Mouse (Mus musculus) bone marrow, adult 2 months (tissue): Measurements from ENCODE around the gene Cpox.

Source experiments
- CTCF ChIP-seq: fragments of 200-500 bp; IDR thresholded peaks from 2 replicates; pipeline ENCODE4 v1.5.1; 2011; ENCODE audit warnings: low read length, control low read depth; ENCODE audit not compliant: control insufficient read depth, insufficient read depth
- POLR2A ChIP-seq: fragments of 200-500 bp; IDR thresholded peaks from 2 replicates; pipeline ENCODE4 v1.6.1; 2011; ENCODE audit warnings: low read depth, mild to moderate bottlenecking, control low read depth, low read length, borderline replicate concordance; ENCODE audit not compliant: control insufficient read depth

DNA sequence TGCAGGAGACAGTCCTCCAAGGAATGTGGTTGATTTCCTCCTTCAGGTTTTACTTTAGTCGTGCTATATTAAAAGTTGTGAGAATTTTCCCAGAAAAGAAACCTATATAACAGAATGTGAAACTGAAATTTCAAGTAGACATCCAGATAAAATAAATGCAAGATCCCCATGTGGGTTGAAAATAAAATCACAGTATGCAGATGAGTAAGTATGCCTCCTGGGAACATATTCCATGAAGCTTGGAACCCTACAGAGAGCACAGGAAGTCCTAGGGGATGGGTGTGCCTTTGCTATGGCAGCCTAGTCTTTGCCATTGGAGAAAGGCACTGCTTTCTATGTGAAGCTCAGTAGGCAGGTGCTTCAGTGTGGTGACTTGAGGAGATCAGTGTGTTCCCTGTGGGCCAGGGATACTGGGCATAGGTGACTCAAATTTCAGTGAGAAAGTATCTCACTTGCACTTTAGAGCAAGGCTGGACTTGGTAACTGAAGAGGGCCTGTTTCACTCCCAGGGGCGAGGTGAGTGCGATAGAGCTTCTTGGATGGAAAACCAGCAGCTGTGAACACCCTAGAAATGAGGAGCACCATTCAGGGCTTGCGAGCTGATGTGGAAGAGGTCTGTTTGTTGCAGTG is 37.3 kb downstream of the Cpox start:
- no peak for TF ChIP-seq CTCF
- TF ChIP-seq POLR2A: no peak
